Mouse (Mus musculus): ENCODE data around the gene Klk15.

Gene Klk15

GRCm38 (mm10) chr7:43985657-43986056 lies 52.1 kb downstream of the Klk15 start:
- no peak for DNase-seq
